Mouse (Mus musculus): ENCODE data around the gene Gm11568.
"Not testable (repeated sequence)": the region's sequence is repeated elsewhere in the genome, so short reads cannot be mapped to it uniquely, and the experiment has no call there.

The Gm11568 gene

GRCm38 (mm10) chr11:99857617-99858016, at the start of gene Gm11568:
Gm11568 (plus strand) TSS chr11:99857917.
- no peak for DNase-seq (ENCODE audit: low read depth, low spot score)

- DNase-seq (ENCODE audit: low read depth, low spot score) = not testable (repeated sequence)
Observed at GRCm38 (mm10) chr11:99809792-99810191, 47.9 kb upstream of the Gm11568 start, which contains the start of gene Krtap4-13. Krtap4-13 (minus strand) TSS chr11:99809892.

GRCm38 (mm10) chr11:99815566-99815965, 42.2 kb upstream of the Gm11568 start, which contains the start of gene Gm11564:
Gm11564 (minus strand) TSS chr11:99815666.
- not testable (repeated sequence) for DNase-seq (ENCODE audit: low read depth, low spot score)

- no peak for DNase-seq (ENCODE audit: low read depth, low spot score)
Observed at GRCm38 (mm10) chr11:99837966-99838365, 19.8 kb upstream of the Gm11568 start, which contains the start of gene 2300003K06Rik. 2300003K06Rik (minus strand) TSS chr11:99838066.

GRCm38 (mm10) chr11:99842185-99842584, 15.5 kb upstream of the Gm11568 start:
- DNase-seq (ENCODE audit: low read depth, low spot score) = no peak

- no peak for DNase-seq (ENCODE audit: low read depth, low spot score)
Observed at GRCm38 (mm10) chr11:99846746-99847145, 11.0 kb upstream of the Gm11568 start.

GRCm38 (mm10) chr11:99851508-99851907, 6.2 kb upstream of the Gm11568 start, which contains the start of gene Krtap4-16:
Krtap4-16 (minus strand) TSS chr11:99851608.
- DNase-seq (ENCODE audit: low read depth, low spot score) = no peak

GRCm38 (mm10) chr11:99854121-99854520, 3.6 kb upstream of the Gm11568 start:
- DNase-seq (ENCODE audit: low read depth, low spot score) = no peak

- no peak for DNase-seq (ENCODE audit: low read depth, low spot score)
Observed at GRCm38 (mm10) chr11:99858761-99859160, 1.0 kb downstream of the Gm11568 start.

GRCm38 (mm10) chr11:99864176-99864575, 6.5 kb downstream of the Gm11568 start, which contains the start of gene Gm11559:
Gm11559 (plus strand) TSS chr11:99864476.
- DNase-seq (ENCODE audit: low read depth, low spot score) = not testable (repeated sequence)

GRCm38 (mm10) chr11:99873089-99873488, 15.4 kb downstream of the Gm11568 start, which contains the start of gene Krtap9-1:
Krtap9-1 (plus strand) TSS chr11:99873389.
- DNase-seq (ENCODE audit: low read depth, low spot score) = not testable (repeated sequence)

- not testable (repeated sequence) for DNase-seq (ENCODE audit: low read depth, low spot score)
Observed at GRCm38 (mm10) chr11:99878887-99879286, 21.2 kb downstream of the Gm11568 start, which contains the start of gene Gm11567. Gm11567 (plus strand) TSS chr11:99879187.

GRCm38 (mm10) chr11:99907620-99908019, 49.9 kb downstream of the Gm11568 start, which contains the start of gene Krtap31-1:
Krtap31-1 (plus strand) TSS chr11:99907920.
- no peak for DNase-seq (ENCODE audit: low read depth, low spot score)
